Mouse (Mus musculus) cerebellum, adult 2 months (tissue): ENCODE measurements around the gene Iah1. TPM values are rescaled to one million over a fixed set of nuclear protein-coding genes. Genes with fewer than 3 reads are reported as not detected.

Experiments
- DNase-seq, 2 experiments: peaks; one replicate each; pipeline ENCODE4 v3.0.0; 2021
- H3K27ac ChIP-seq: fragments of 200-500 bp; 2 replicates; pipeline ENCODE4 v1.5.1; 2012; ENCODE audit warnings: low read length, control low read depth, inconsistent platforms; ENCODE audit not compliant: insufficient read depth
- H3K27me3 ChIP-seq: fragments of 200-500 bp; 2 replicates; pipeline ENCODE4 v1.6.1; 2012; ENCODE audit warnings: inconsistent platforms, mild to moderate bottlenecking, low read length, moderate library complexity; ENCODE audit not compliant: control insufficient read depth, insufficient read depth
- H3K4me1 ChIP-seq: fragments of 200-500 bp; 2 replicates; pipeline ENCODE4 v1.6.1; 2011; ENCODE audit warnings: low read length; ENCODE audit not compliant: control insufficient read depth, insufficient read depth
- H3K4me3 ChIP-seq: fragments of 200-500 bp; replicated peaks from 2 replicates; pipeline ENCODE3; 2011; ENCODE audit warnings: mild to moderate bottlenecking, low read depth, low read length, control low read depth; ENCODE audit not compliant: insufficient read depth
- CTCF ChIP-seq: fragments of 200-500 bp; IDR thresholded peaks from 2 replicates; pipeline ENCODE4 v1.5.1; 2011; ENCODE audit warnings: low read depth, mild to moderate bottlenecking, control low read depth, low read length, moderate library complexity, borderline replicate concordance; ENCODE audit not compliant: insufficient read depth
- POLR2A ChIP-seq: fragments of 200-500 bp; IDR thresholded peaks from 2 replicates; pipeline ENCODE4 v1.6.1; 2011; ENCODE audit warnings: low read length, control low read depth, borderline replicate concordance; ENCODE audit not compliant: insufficient read depth
- WGBS: fragments of 180-500 bp; shearing (Covaris S2); methylation state at CpG from one replicate; pipeline ENCODE4 v1.1.7; 2018; 5-methylcytosine and 5-hydroxymethylcytosine counted together
- polyA plus RNA-seq: library from polyadenylated mRNA; depleted of rRNA; stranded (reverse); fragments of >200 nt; gene quantifications from 2 replicates; pipeline ENCODE4 v1.2.3, GENCODE M21; 2012

Gene Iah1
- polyA plus RNA-seq, 1 experiment, result 36.8 TPM

GRCm38 (mm10) chr12:21302361-21302783 is 13.8 kb upstream of the Iah1 start:
- Histone ChIP-seq H3K27ac (no peak overlapping the region), H3K27me3 (no peaks in the 10 kb centered on the region), H3K4me1 (no peaks in the 10 kb centered on the region), H3K4me3 (no peak overlapping the region)
- DNase-seq, result no peak
- WGBS, result 88% methylated on average over 5 of the region's 5 CpGs
- no peak for TF ChIP-seq CTCF
- no peak for TF ChIP-seq POLR2A

- Histone ChIP-seq H3K4me1 (no peaks in the 10 kb centered on the region), H3K4me3 (no peak overlapping the region), H3K27me3 (no peaks in the 10 kb centered on the region), H3K27ac (no peak overlapping the region)
- TF ChIP-seq POLR2A, result no peak
- no peak for TF ChIP-seq CTCF
- DNase-seq, result no peak
- 90% methylated on average over 4 of the region's 4 CpGs for WGBS
Measured at GRCm38 (mm10) chr12:21305741-21306140, 10.4 kb upstream of the Iah1 start.

DNA sequence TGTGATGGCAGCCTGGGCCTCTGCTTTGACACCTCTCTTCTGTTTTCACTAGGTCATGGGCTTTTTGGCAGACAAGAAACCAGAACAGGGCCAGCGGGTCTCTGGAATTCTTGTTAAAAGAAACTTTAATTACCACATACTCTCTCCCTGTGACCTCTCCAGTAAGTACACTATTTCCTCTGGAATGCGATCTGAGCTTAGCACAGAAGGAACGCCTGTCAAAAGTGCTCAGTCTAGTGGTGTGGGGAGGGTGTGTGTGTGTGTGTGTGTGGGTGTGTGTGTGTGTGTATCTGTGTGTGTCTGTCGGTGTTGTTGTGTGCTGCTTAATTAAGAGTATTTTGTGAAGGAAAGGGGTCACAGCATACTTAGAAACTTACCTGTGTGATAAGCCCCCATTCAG is 9.5 kb upstream of the Iah1 start:
- TF ChIP-seq POLR2A, result no peak
- TF ChIP-seq CTCF, result no peak
- Histone ChIP-seq H3K27me3 (no peaks in the 10 kb centered on the region), H3K27ac (no peak overlapping the region), H3K4me1 (no peaks in the 10 kb centered on the region), H3K4me3 (no peak overlapping the region)
- 92% methylated on average over 4 of the region's 4 CpGs for WGBS
- DNase-seq, result no peak

- no peaks in the 10 kb centered on the region for H3K27me3 ChIP-seq
- no peaks in the 10 kb centered on the region for H3K4me1 ChIP-seq
- H3K4me3 ChIP-seq, result no peak overlapping the region
- no peak overlapping the region for H3K27ac ChIP-seq
- DNase-seq, result no peak
- TF ChIP-seq CTCF (no peak), POLR2A (no peak)
- WGBS, result 81% methylated on average over 5 of the region's 5 CpGs
Measured at GRCm38 (mm10) chr12:21312201-21312600, 4.0 kb upstream of the Iah1 start.

GRCm38 (mm10) chr12:21316869-21317265 is 678 bp downstream of the Iah1 start:
- Histone ChIP-seq H3K27ac (no peak overlapping the region), H3K4me1 (no peaks in the 10 kb centered on the region), H3K4me3 (peak overlapping the region; percentile 22), H3K27me3 (no peaks in the 10 kb centered on the region)
- DNase-seq, result peak in 1 of 2 experiments; percentile 24
- TF ChIP-seq POLR2A, result no peak
- TF ChIP-seq CTCF, result no peak
- WGBS, result 21% methylated on average over 7 of the region's 7 CpGs

DNA sequence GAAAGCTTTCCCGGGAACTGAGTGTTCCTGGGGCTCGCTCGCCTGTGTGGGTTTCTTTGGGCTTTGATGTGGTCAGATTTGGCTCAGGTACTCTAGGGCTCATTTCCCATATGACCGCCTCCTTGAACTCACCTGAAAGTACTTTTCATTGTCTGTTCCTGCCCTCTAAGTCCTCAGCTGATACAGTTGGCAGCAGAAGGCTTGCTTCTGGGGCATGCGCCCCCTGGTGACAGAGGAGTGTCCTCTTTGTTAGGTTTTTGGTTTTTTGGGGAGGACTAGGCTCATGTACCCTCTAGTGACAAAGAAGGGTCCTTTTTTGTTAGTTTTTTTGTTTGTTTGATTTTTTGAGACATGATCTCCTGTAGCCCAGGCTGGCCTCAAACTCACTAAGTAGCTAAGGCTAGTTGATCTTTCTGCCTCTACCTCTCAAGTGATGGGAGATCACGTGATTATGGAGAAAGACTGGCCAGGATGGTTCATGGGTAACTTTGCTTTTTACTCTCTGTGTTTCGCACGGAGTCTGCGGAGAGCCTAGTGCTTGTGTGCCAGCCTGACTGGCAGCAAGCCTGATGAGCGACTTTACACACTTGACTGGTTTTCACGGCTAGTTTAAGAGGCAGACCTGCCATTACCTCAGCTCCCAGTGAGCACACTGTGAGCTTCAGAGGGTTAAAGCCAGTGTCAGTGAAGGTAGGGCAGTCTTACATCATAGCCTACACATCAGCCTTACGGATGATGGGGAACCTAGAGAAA is 2.1 kb downstream of the Iah1 start:
- H3K27ac ChIP-seq, result no peak overlapping the region
- TF ChIP-seq CTCF (peak; percentile 64), POLR2A (no peak)
- DNase-seq, result peak; percentile 64 to 68
- no peaks in the 10 kb centered on the region for H3K4me1 ChIP-seq
- no peaks in the 10 kb centered on the region for H3K27me3 ChIP-seq
- WGBS, result 44% methylated on average over 12 of the region's 12 CpGs
- H3K4me3 ChIP-seq, result no peak overlapping the region

GRCm38 (mm10) chr12:21320317-21320716 is 4.1 kb downstream of the Iah1 start:
- TF ChIP-seq POLR2A (no peak), CTCF (no peak)
- 24% methylated on average over 4 of the region's 4 CpGs for WGBS
- Histone ChIP-seq H3K27me3 (no peaks in the 10 kb centered on the region), H3K4me1 (no peaks in the 10 kb centered on the region), H3K27ac (no peak overlapping the region), H3K4me3 (no peak overlapping the region)
- peak; percentile 35 to 65 for DNase-seq

- TF ChIP-seq CTCF (no peak), POLR2A (no peak)
- H3K27ac ChIP-seq, result no peak overlapping the region
- H3K4me3 ChIP-seq, result no peak overlapping the region
- H3K4me1 ChIP-seq, result no peaks in the 10 kb centered on the region
- WGBS, result 85% methylated on average over 9 of the region's 9 CpGs
- H3K27me3 ChIP-seq, result no peaks in the 10 kb centered on the region
- DNase-seq, result no peak
Measured at GRCm38 (mm10) chr12:21321170-21321569, 5.0 kb downstream of the Iah1 start.
